Mouse (Mus musculus) limb, embryonic 14.5 days (tissue): ENCODE measurements around the gene Rpl18. TPM values are rescaled to one million over a fixed set of nuclear protein-coding genes. Genes with fewer than 3 reads are reported as not detected.

ENCODE experiments used
- ATAC-seq: fragments of 200-750 bp; cut with Nextera tagmentation; 2 replicates; pipeline ENCODE4 v1.8.0; 2017; ENCODE audit warnings: low read depth, moderate number of reproducible peaks, moderate TSS enrichment; ENCODE audit not compliant: low FRiP score
- DNase-seq: peaks from one replicate; pipeline ENCODE4 v3.0.0-alpha.2; 2015; ENCODE audit warnings: low spot score
- H3K27ac ChIP-seq: fragments of 300-500 bp; sonication (generic); replicated peaks from 2 replicates; pipeline ENCODE4 v1.5.1; 2014; ENCODE audit warnings: low read depth, mild to moderate bottlenecking, low read length, moderate library complexity, mixed read lengths
- H3K27me3 ChIP-seq: fragments of 300-500 bp; sonication (generic); 2 replicates; pipeline ENCODE4 v1.6.1; 2014; ENCODE audit warnings: low read length, mixed read lengths; ENCODE audit not compliant: control insufficient read depth, insufficient read depth
- H3K36me3 ChIP-seq: fragments of 300-500 bp; sonication (generic); 2 replicates; pipeline ENCODE4 v1.6.1; 2014; ENCODE audit warnings: mild to moderate bottlenecking, low read length, moderate library complexity, mixed read lengths; ENCODE audit not compliant: control insufficient read depth, insufficient read depth
- H3K4me1 ChIP-seq: fragments of 300-500 bp; sonication (generic); 2 replicates; pipeline ENCODE4 v1.6.1; 2014; ENCODE audit warnings: antibody characterized with exemption, low read length, mixed read lengths; ENCODE audit not compliant: control insufficient read depth, insufficient read depth
- H3K4me2 ChIP-seq: fragments of 300-500 bp; sonication (generic); replicated peaks from 2 replicates; pipeline ENCODE4 v1.6.1; 2014; ENCODE audit warnings: low read depth, mild to moderate bottlenecking, low read length, moderate library complexity; ENCODE audit not compliant: severe bottlenecking
- H3K4me3 ChIP-seq: fragments of 300-500 bp; sonication (generic); replicated peaks from 2 replicates; pipeline ENCODE4 v1.5.1; 2014; ENCODE audit warnings: low read length
- H3K9ac ChIP-seq: fragments of 300-500 bp; sonication (generic); 2 replicates; pipeline ENCODE4 v1.6.1; 2014; ENCODE audit warnings: mild to moderate bottlenecking, low read depth, low read length, moderate library complexity; ENCODE audit not compliant: severe bottlenecking
- H3K9me3 ChIP-seq: fragments of 300-500 bp; sonication (generic); 2 replicates; pipeline ENCODE4 v1.6.1; 2016; ENCODE audit warnings: low read length; ENCODE audit not compliant: control insufficient read depth
- POLR2A ChIP-seq: fragments of 200-500 bp; IDR thresholded peaks from 2 replicates; pipeline ENCODE4 v1.8.0; 2012; ENCODE audit warnings: inconsistent platforms, mild to moderate bottlenecking, moderate library complexity, borderline replicate concordance; ENCODE audit not compliant: insufficient read depth, insufficient read length; ENCODE audit errors: extremely low read depth
- WGBS: fragments of 180-500 bp; shearing (Covaris S2); extraction: QIAGEN DNeasy Blood & Tissue Kit; methylation state at CpG from one replicate; pipeline ENCODE4 v1.1.7; 2014; 5-methylcytosine and 5-hydroxymethylcytosine counted together
- polyA plus RNA-seq, 2 experiments: library from polyadenylated mRNA; depleted of rRNA in 1 of 2; stranded (reverse) in 1 of 2; unstranded in 1 of 2; fragments of >200 nt; fragmentation: Nextera tagmentation in 1 of 2; extraction: Ambion mirVana in 1 of 2; gene quantifications; 2 replicates each; pipeline versions ENCODE4 v1.2.1 to v1.2.3; 2012 to 2014

Gene Rpl18
- polyA plus RNA-seq, 2 experiments: 1,196 to 1,246 TPM

- WGBS: 44% methylated on average over 12 of the region's 12 CpGs
- Histone ChIP-seq H3K27me3 (peaks cover 17% of the 10 kb centered on the region; the same call in 1 of the 2 replicates), H3K9ac (peak overlapping the region; percentile 49; the same call in 1 of the 2 replicates), H3K36me3 (no peaks in the 10 kb centered on the region), H3K27ac (peak overlapping the region; percentile 67), H3K9me3 (no peaks in the 10 kb centered on the region), H3K4me3 (peak overlapping the region; percentile 63), H3K4me2 (peak overlapping the region; percentile 88), H3K4me1 (peaks cover 44% of the 10 kb centered on the region)
- no peak for TF ChIP-seq POLR2A
- no peak for DNase-seq
- no peak for ATAC-seq
Observed at GRCm38 (mm10) chr7:45703521-45704033, 11.7 kb upstream of the Rpl18 start.

GRCm38 (mm10) chr7:45704046-45704559 is 11.2 kb upstream of the Rpl18 start:
- Histone ChIP-seq H3K9ac (peak overlapping the region; percentile 49), H3K4me2 (peak overlapping the region; percentile 88), H3K27me3 (peaks cover 15% of the 10 kb centered on the region; the same call in 1 of the 2 replicates), H3K4me3 (peak overlapping the region; percentile 63), H3K4me1 (peaks cover 44% of the 10 kb centered on the region), H3K9me3 (no peaks in the 10 kb centered on the region), H3K36me3 (peaks cover 3% of the 10 kb centered on the region), H3K27ac (peak overlapping the region; percentile 67)
- under 1% methylated on average over 13 of the region's 13 CpGs for WGBS
- DNase-seq: peak; percentile 79
- TF ChIP-seq POLR2A: no peak
- ATAC-seq: peak; percentile 27; the same call in 1 of the 2 replicates

GRCm38 (mm10) chr7:45704730-45705442 is 10.4 kb upstream of the Rpl18 start, which contains the start of gene Dbp:
TSS of gene Dbp (plus strand) at chr7:45705088.
- Histone ChIP-seq H3K9ac (peak within 1 kb of the TSS; percentile 49), H3K36me3 (peaks cover 9% of the 10 kb centered on the region), H3K27me3 (peaks cover 8% of the 10 kb centered on the region; the same call in 1 of the 2 replicates), H3K4me3 (peak within 1 kb of the TSS; percentile 63), H3K27ac (peak within 1 kb of the TSS; percentile 79), H3K9me3 (no peaks in the 10 kb centered on the region), H3K4me2 (peak within 1 kb of the TSS; percentile 88), H3K4me1 (peaks cover 42% of the 10 kb centered on the region)
- ATAC-seq (peak; percentile 91), DNase-seq (peak; percentile 99)
- WGBS: under 1% methylated on average over 35 of the region's 36 CpGs
- TF ChIP-seq POLR2A: no peak

- H3K9me3 ChIP-seq: no peaks in the 10 kb centered on the region
- peaks cover 14% of the 10 kb centered on the region for H3K36me3 ChIP-seq
- H3K27ac ChIP-seq: peak overlapping the region; percentile 79
- H3K4me1 ChIP-seq: peaks cover 37% of the 10 kb centered on the region
- peak overlapping the region; percentile 88 for H3K4me2 ChIP-seq
- H3K4me3 ChIP-seq: peak overlapping the region; percentile 63
- TF ChIP-seq POLR2A: no peak
- 2% methylated on average over 21 of the region's 21 CpGs for WGBS
- peak overlapping the region; percentile 44; the same call in 1 of the 2 replicates for H3K9ac ChIP-seq
- DNase-seq: peak; percentile 20
- no peak for ATAC-seq
- 0 out of 2 replicates have a peak, but pooled peaks cover 2% of the 10 kb centered on the region for H3K27me3 ChIP-seq
Observed at GRCm38 (mm10) chr7:45705443-45705864, 9.8 kb upstream of the Rpl18 start.

- Histone ChIP-seq H3K4me1 (peaks cover 35% of the 10 kb centered on the region), H3K4me3 (peak overlapping the region; percentile 63), H3K9ac (peak overlapping the region; percentile 44; the same call in 1 of the 2 replicates), H3K27me3 (no peaks in the 10 kb centered on the region), H3K27ac (peak overlapping the region; percentile 79; the same call in 1 of the 2 replicates), H3K36me3 (peaks cover 18% of the 10 kb centered on the region), H3K9me3 (no peaks in the 10 kb centered on the region), H3K4me2 (peak overlapping the region; percentile 88)
- ATAC-seq: no peak
- 1% methylated on average over 7 of the region's 7 CpGs for WGBS
- DNase-seq: peak; percentile 52
- TF ChIP-seq POLR2A: no peak
Observed at GRCm38 (mm10) chr7:45705873-45706281, 9.4 kb upstream of the Rpl18 start.
